Comparison of ENCODE assay signal across 29 mouse cellular contexts in genomic region chr17:85698643-85699042, GRCm38 (mm10). TPM values are rescaled to one million over a fixed set of nuclear protein-coding genes. Genes with fewer than 3 reads are reported as not detected.
"Had no signal": no experiment of that assay in that cellular context is flagged by ENCODE, and none has a peak within 500 bp of the region (broad histone marks: within the 10 kb centered on the region; RNA-seq: fewer than 3 reads in every experiment).

No protein-coding gene starts in this region.

- H3K36me3 ChIP-seq: heart, embryonic 13.5 days; heart, embryonic 15.5 days; hindbrain, embryonic 13.5 days; hindbrain, embryonic 15.5 days; kidney, embryonic 15.5 days; limb, embryonic 10.5 days; limb, embryonic 12.5 days had no signal

- ATAC-seq: hindbrain, postnatal 0 days; intestine, embryonic 16.5 days had no signal

- H3K4me2 ChIP-seq: heart, embryonic 11.5 days; heart, embryonic 13.5 days; heart, embryonic 15.5 days; hindbrain, embryonic 13.5 days; hindbrain, embryonic 15.5 days; kidney, embryonic 15.5 days; limb, embryonic 12.5 days; liver, embryonic 11.5 days had no signal

- H3K9ac ChIP-seq: heart, embryonic 13.5 days; heart, embryonic 15.5 days; hindbrain, embryonic 13.5 days; hindbrain, embryonic 15.5 days; kidney, embryonic 15.5 days; limb, embryonic 12.5 days had no signal

- H3K9me3 ChIP-seq: heart, embryonic 15.5 days; hindbrain, embryonic 15.5 days; kidney, embryonic 15.5 days; limb, embryonic 10.5 days had no signal

- H3K4me1 ChIP-seq: heart, embryonic 13.5 days; heart, embryonic 15.5 days; hindbrain, embryonic 13.5 days; hindbrain, embryonic 15.5 days; kidney, embryonic 15.5 days; limb, embryonic 12.5 days had no signal

- H3K27ac ChIP-seq: gastrocnemius, adult 2 months; heart, adult 2 months; heart, embryonic 13.5 days; heart, embryonic 15.5 days; hindbrain, embryonic 13.5 days; hindbrain, embryonic 15.5 days; hindbrain, postnatal 0 days; kidney, embryonic 15.5 days; kidney, postnatal 0 days; limb, embryonic 10.5 days; limb, embryonic 12.5 days had no signal

- DNase-seq: gastrocnemius, adult 2 months; gastrocnemius, postnatal 10 days; gastrocnemius, postnatal 25 days; heart, adult 11 months; heart, adult 2 months; heart, postnatal 14 days; heart, postnatal 36 days; kidney, adult 11 months; kidney, adult 2 months; kidney, adult 9 months; kidney, postnatal 14 days; kidney, postnatal 36 days; layer of hippocampus, adult 9-11 months; layer of hippocampus, postnatal 36 days; liver had no signal

- H3K4me3 ChIP-seq: gastrocnemius, adult 2 months; heart, adult 2 months; heart, embryonic 13.5 days; heart, embryonic 15.5 days; hindbrain, embryonic 13.5 days; hindbrain, embryonic 15.5 days; kidney, embryonic 15.5 days; limb, embryonic 10.5 days; limb, embryonic 12.5 days had no signal

RNA-seq across cellular contexts. Expression of gene Six2, which starts 10.6 kb away (rescaled TPM):
- total RNA-seq: hematopoietic stem cell, adult 5-6 weeks had no signal
- polyA plus RNA-seq: large intestine, adult 2 months had no signal
